Mouse (Mus musculus): ENCODE data around the gene Olfr221.

- TF ChIP-seq CTCF (IDR thresholded peaks at IDR 0.05; ENCODE audit: low read depth) (no peak), EP300 (IDR thresholded peaks at IDR 0.05; ENCODE audit: low read depth) (no peak)
These were observed 21.1 kb downstream of the Olfr221 start for GRCm38 (mm10) chr14:52021138-52021529.

All from liver, postnatal 0 days (tissue).